Mouse (Mus musculus): ENCODE data around the gene Gsdme. TPM values are rescaled to one million over a fixed set of nuclear protein-coding genes. Genes with fewer than 3 reads are reported as not detected.

Gsdme gene
- polyA plus RNA-seq, 1 experiment = not detected

- no peak for TF ChIP-seq GATA1 (IDR thresholded peaks at IDR 0.05; ENCODE audit: low read length)
Measured at GRCm38 (mm10) chr6:50261201-50261921, 2.3 kb downstream of the Gsdme start.

GRCm38 (mm10) chr6:50255356-50255755 is 8.3 kb downstream of the Gsdme start:
- no peak for TF ChIP-seq GATA1 (IDR thresholded peaks at IDR 0.05; ENCODE audit: low read length)

GRCm38 (mm10) chr6:50254723-50255184 is 8.9 kb downstream of the Gsdme start:
- TF ChIP-seq GATA1 (IDR thresholded peaks at IDR 0.05; ENCODE audit: low read length) = no peak

- no peak for TF ChIP-seq GATA1 (IDR thresholded peaks at IDR 0.05; ENCODE audit: low read length)
Measured at GRCm38 (mm10) chr6:50252690-50253089, 11.0 kb downstream of the Gsdme start.

- TF ChIP-seq GATA1 (IDR thresholded peaks at IDR 0.05; ENCODE audit: low read length) = no peak
Measured at GRCm38 (mm10) chr6:50247791-50248190, 15.9 kb downstream of the Gsdme start.

GRCm38 (mm10) chr6:50247356-50247755 is 16.3 kb downstream of the Gsdme start:
- no peak for TF ChIP-seq GATA1 (IDR thresholded peaks at IDR 0.05; ENCODE audit: low read length)

GRCm38 (mm10) chr6:50244967-50245366 is 18.7 kb downstream of the Gsdme start:
- no peak for TF ChIP-seq GATA1 (IDR thresholded peaks at IDR 0.05; ENCODE audit: low read length)

- peak; percentile 92 for TF ChIP-seq GATA1 (IDR thresholded peaks at IDR 0.05; ENCODE audit: low read length)
Measured at GRCm38 (mm10) chr6:50244126-50244525, 19.5 kb downstream of the Gsdme start.

GRCm38 (mm10) chr6:50240437-50240836 is 23.2 kb downstream of the Gsdme start:
- peak; percentile 73 for TF ChIP-seq GATA1 (IDR thresholded peaks at IDR 0.05; ENCODE audit: low read length)

- TF ChIP-seq GATA1 (IDR thresholded peaks at IDR 0.05; ENCODE audit: low read length) = peak; percentile 92
Measured at GRCm38 (mm10) chr6:50239902-50240301, 23.8 kb downstream of the Gsdme start.

GRCm38 (mm10) chr6:50237963-50238362 is 25.7 kb downstream of the Gsdme start:
- no peak for TF ChIP-seq GATA1 (IDR thresholded peaks at IDR 0.05; ENCODE audit: low read length)

GRCm38 (mm10) chr6:50232984-50233383 is 30.7 kb downstream of the Gsdme start:
- no peak for TF ChIP-seq GATA1 (IDR thresholded peaks at IDR 0.05; ENCODE audit: low read length)

- no peak for TF ChIP-seq GATA1 (IDR thresholded peaks at IDR 0.05; ENCODE audit: low read length)
Measured at GRCm38 (mm10) chr6:50231288-50231687, 32.4 kb downstream of the Gsdme start.

GRCm38 (mm10) chr6:50228180-50228579 is 35.5 kb downstream of the Gsdme start:
- no peak for TF ChIP-seq GATA1 (IDR thresholded peaks at IDR 0.05; ENCODE audit: low read length)

- no peak for TF ChIP-seq GATA1 (IDR thresholded peaks at IDR 0.05; ENCODE audit: low read length)
Measured at GRCm38 (mm10) chr6:50225232-50225631, 38.4 kb downstream of the Gsdme start.

- no peak for TF ChIP-seq GATA1 (IDR thresholded peaks at IDR 0.05; ENCODE audit: low read length)
Measured at GRCm38 (mm10) chr6:50223606-50224005, 40.1 kb downstream of the Gsdme start.

- no peak for TF ChIP-seq GATA1 (IDR thresholded peaks at IDR 0.05; ENCODE audit: low read length)
Measured at GRCm38 (mm10) chr6:50222986-50223385, 40.7 kb downstream of the Gsdme start.
